Mouse (Mus musculus) liver, embryonic 11.5 days (tissue): Measurements from ENCODE around the gene Scaf1. TPM values are rescaled to one million over a fixed set of nuclear protein-coding genes. Genes with fewer than 3 reads are reported as not detected.

ENCODE experiments used
- ATAC-seq: fragments of 200-750 bp; cut with Nextera tagmentation; replicated peaks from 2 replicates; pipeline ENCODE4 v1.8.0; 2017; ENCODE audit warnings: moderate number of reproducible peaks, mild to moderate bottlenecking, moderate TSS enrichment, moderate library complexity; ENCODE audit not compliant: low FRiP score
- DNase-seq: peaks from one replicate; pipeline ENCODE4 v3.0.0-alpha.2; 2017; ENCODE audit warnings: low spot score
- H3K27ac ChIP-seq: fragments of 300-500 bp; sonication (generic); 2 replicates; pipeline ENCODE4 v1.5.1; 2014; ENCODE audit warnings: mild to moderate bottlenecking, low read depth, low read length, control low read depth
- H3K27me3 ChIP-seq: fragments of 300-500 bp; sonication (generic); replicated peaks from 2 replicates; pipeline ENCODE4 v1.6.1; 2014; ENCODE audit warnings: low read length, mixed read lengths; ENCODE audit not compliant: control insufficient read depth, insufficient read depth
- H3K36me3 ChIP-seq: fragments of 300-500 bp; sonication (generic); 2 replicates; pipeline ENCODE4 v1.6.1; 2014; ENCODE audit warnings: mild to moderate bottlenecking, low read length, moderate library complexity, mixed read lengths; ENCODE audit not compliant: control insufficient read depth, insufficient read depth
- H3K4me1 ChIP-seq: fragments of 300-500 bp; sonication (generic); replicated peaks from 2 replicates; pipeline ENCODE4 v1.6.1; 2014; ENCODE audit warnings: low read length, mixed read lengths; ENCODE audit not compliant: control insufficient read depth, insufficient read depth
- H3K4me2 ChIP-seq: fragments of 300-500 bp; sonication (generic); 2 replicates; pipeline ENCODE4 v1.6.1; 2014; ENCODE audit warnings: mild to moderate bottlenecking, control low read depth, moderate library complexity
- H3K4me3 ChIP-seq: fragments of 300-500 bp; sonication (generic); 2 replicates; pipeline ENCODE4 v1.5.1; 2014; ENCODE audit warnings: low read depth, low read length, control low read depth
- H3K9ac ChIP-seq: fragments of 300-500 bp; sonication (generic); 2 replicates; pipeline ENCODE4 v1.6.1; 2014; ENCODE audit warnings: low read depth, low read length, control low read depth
- H3K9me3 ChIP-seq: fragments of 300-500 bp; sonication (generic); 2 replicates; pipeline ENCODE4 v1.6.1; 2016; ENCODE audit warnings: low read length, inconsistent platforms, mixed read lengths; ENCODE audit not compliant: control insufficient read depth
- WGBS: fragments of 180-500 bp; shearing (Covaris S2); extraction: QIAGEN DNeasy Blood & Tissue Kit; methylation state at CpG from one replicate; pipeline ENCODE4 v1.1.7; 2014; 5-methylcytosine and 5-hydroxymethylcytosine counted together
- polyA plus RNA-seq: library from polyadenylated mRNA; unstranded; fragments of >200 nt; fragmentation: Nextera tagmentation; extraction: Ambion mirVana; gene quantifications from 2 replicates; pipeline ENCODE4 v1.2.1, GENCODE M21; 2014

The Scaf1 gene
- polyA plus RNA-seq, 1 experiment from 2014 or later = 40.1 TPM

GRCm38 (mm10) chr7:44962831-44963230 is 53.3 kb downstream of the Scaf1 start:
- Histone ChIP-seq H3K27ac (no peak overlapping the region), H3K4me2 (no peak overlapping the region), H3K9me3 (no peaks in the 10 kb centered on the region), H3K27me3 (no peaks in the 10 kb centered on the region), H3K36me3 (no peaks in the 10 kb centered on the region; the same call in 1 of the 2 replicates), H3K9ac (no peak overlapping the region), H3K4me3 (no peak overlapping the region), H3K4me1 (peaks cover 6% of the 10 kb centered on the region; the same call in 1 of the 2 replicates)
- no peak for ATAC-seq
- DNase-seq = no peak
- 80% methylated on average over 5 of the region's 5 CpGs for WGBS

GRCm38 (mm10) chr7:44962337-44962736 is 53.8 kb downstream of the Scaf1 start:
- no peaks in the 10 kb centered on the region for H3K27me3 ChIP-seq
- no peak overlapping the region for H3K27ac ChIP-seq
- ATAC-seq (no peak), DNase-seq (no peak)
- no peak overlapping the region for H3K4me3 ChIP-seq
- H3K4me1 ChIP-seq = peaks cover 6% of the 10 kb centered on the region; the same call in 1 of the 2 replicates
- no peak overlapping the region for H3K4me2 ChIP-seq
- 62% methylated on average over 8 of the region's 8 CpGs for WGBS
- H3K9me3 ChIP-seq = no peaks in the 10 kb centered on the region
- no peak overlapping the region for H3K9ac ChIP-seq
- H3K36me3 ChIP-seq = no peaks in the 10 kb centered on the region; the same call in 1 of the 2 replicates

GRCm38 (mm10) chr7:44960512-44960910 is 55.7 kb downstream of the Scaf1 start:
- ATAC-seq (no peak), DNase-seq (no peak)
- Histone ChIP-seq H3K9me3 (no peaks in the 10 kb centered on the region), H3K4me1 (peaks cover 6% of the 10 kb centered on the region; the same call in 1 of the 2 replicates), H3K9ac (no peak overlapping the region), H3K4me3 (no peak overlapping the region), H3K36me3 (no peaks in the 10 kb centered on the region; the same call in 1 of the 2 replicates), H3K27ac (no peak overlapping the region), H3K27me3 (no peaks in the 10 kb centered on the region), H3K4me2 (no peak overlapping the region)
- 78% methylated on average over 13 of the region's 13 CpGs for WGBS

- H3K27ac ChIP-seq = no peak overlapping the region
- H3K9ac ChIP-seq = no peak overlapping the region
- H3K27me3 ChIP-seq = no peaks in the 10 kb centered on the region
- DNase-seq = no peak
- WGBS = 75% methylated on average over 10 of the region's 10 CpGs
- ATAC-seq = no peak
- no peaks in the 10 kb centered on the region; the same call in 1 of the 2 replicates for H3K36me3 ChIP-seq
- no peaks in the 10 kb centered on the region for H3K9me3 ChIP-seq
- no peak overlapping the region for H3K4me2 ChIP-seq
- peaks cover 6% of the 10 kb centered on the region; the same call in 1 of the 2 replicates for H3K4me1 ChIP-seq
- no peak overlapping the region for H3K4me3 ChIP-seq
Measured at GRCm38 (mm10) chr7:44959874-44960511, 56.2 kb downstream of the Scaf1 start.

GRCm38 (mm10) chr7:44959281-44959680 is 56.9 kb downstream of the Scaf1 start:
- Histone ChIP-seq H3K9me3 (no peaks in the 10 kb centered on the region), H3K4me1 (peaks cover 6% of the 10 kb centered on the region; the same call in 1 of the 2 replicates), H3K4me3 (no peak overlapping the region), H3K9ac (no peak overlapping the region), H3K27me3 (no peaks in the 10 kb centered on the region), H3K36me3 (no peaks in the 10 kb centered on the region; the same call in 1 of the 2 replicates), H3K4me2 (no peak overlapping the region), H3K27ac (no peak overlapping the region)
- DNase-seq (no peak), ATAC-seq (no peak)
- 64% methylated on average over 8 of the region's 8 CpGs for WGBS

GRCm38 (mm10) chr7:44958208-44958607 is 58.0 kb downstream of the Scaf1 start:
- WGBS = 39% methylated on average over 7 of the region's 7 CpGs
- no peaks in the 10 kb centered on the region for H3K36me3 ChIP-seq
- H3K9me3 ChIP-seq = no peaks in the 10 kb centered on the region
- no peak for DNase-seq
- H3K4me2 ChIP-seq = no peak overlapping the region
- H3K9ac ChIP-seq = no peak overlapping the region
- ATAC-seq = no peak
- H3K4me1 ChIP-seq = peaks cover 6% of the 10 kb centered on the region; the same call in 1 of the 2 replicates
- H3K27me3 ChIP-seq = no peaks in the 10 kb centered on the region
- H3K4me3 ChIP-seq = no peak overlapping the region
- H3K27ac ChIP-seq = no peak overlapping the region

GRCm38 (mm10) chr7:44957183-44957835 is 58.9 kb downstream of the Scaf1 start:
- Histone ChIP-seq H3K9me3 (no peaks in the 10 kb centered on the region), H3K4me2 (no peak overlapping the region), H3K27ac (no peak overlapping the region), H3K36me3 (no peaks in the 10 kb centered on the region), H3K4me3 (no peak overlapping the region), H3K4me1 (peaks cover 6% of the 10 kb centered on the region), H3K9ac (no peak overlapping the region), H3K27me3 (no peaks in the 10 kb centered on the region)
- 82% methylated on average over 20 of the region's 20 CpGs for WGBS
- DNase-seq = no peak
- no peak for ATAC-seq

GRCm38 (mm10) chr7:44956266-44956665 is 59.9 kb downstream of the Scaf1 start:
- H3K4me3 ChIP-seq = no peak overlapping the region
- no peak for ATAC-seq
- H3K27me3 ChIP-seq = peaks cover 6% of the 10 kb centered on the region
- no peaks in the 10 kb centered on the region for H3K36me3 ChIP-seq
- H3K27ac ChIP-seq = no peak overlapping the region
- no peak overlapping the region for H3K4me2 ChIP-seq
- peaks cover 13% of the 10 kb centered on the region for H3K4me1 ChIP-seq
- no peak overlapping the region for H3K9ac ChIP-seq
- DNase-seq = no peak
- no peaks in the 10 kb centered on the region for H3K9me3 ChIP-seq
- 65% methylated on average over 6 of the region's 6 CpGs for WGBS

- no peak for ATAC-seq
- Histone ChIP-seq H3K27me3 (peaks cover 13% of the 10 kb centered on the region), H3K27ac (no peak overlapping the region), H3K36me3 (no peaks in the 10 kb centered on the region), H3K4me1 (peaks cover 13% of the 10 kb centered on the region), H3K9ac (no peak overlapping the region), H3K9me3 (no peaks in the 10 kb centered on the region), H3K4me2 (no peak overlapping the region), H3K4me3 (no peak overlapping the region)
- no peak for DNase-seq
- 46% methylated on average over 5 of the region's 5 CpGs for WGBS
Measured at GRCm38 (mm10) chr7:44955628-44956027, 60.5 kb downstream of the Scaf1 start.
